Mouse (Mus musculus): ENCODE data around the gene Apoa2.
"Not testable (repeated sequence)": the region's sequence is repeated elsewhere in the genome, so short reads cannot be mapped to it uniquely, and the experiment has no call there.

DNA sequence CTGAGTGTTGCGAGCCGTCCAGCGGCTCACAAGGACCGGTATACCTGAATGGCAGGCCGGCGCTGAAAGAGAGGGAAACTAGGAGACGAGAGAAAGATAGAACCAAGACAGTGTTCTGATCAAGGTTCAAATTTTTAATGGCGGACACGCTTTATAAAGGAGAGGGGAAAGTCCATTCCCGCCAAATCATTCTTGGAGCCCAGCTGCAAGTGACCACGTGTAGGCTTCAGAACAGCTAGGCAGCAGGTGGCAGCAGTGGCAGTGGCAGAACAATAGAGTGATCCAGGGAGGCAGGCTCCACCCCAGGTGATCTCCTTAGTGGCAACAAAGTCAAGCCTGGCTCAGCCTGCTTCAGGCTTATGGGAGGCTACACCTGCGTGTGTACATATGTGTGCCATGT is 17.1 kb downstream of the Apoa2 start:
- TF ChIP-seq CTCF (IDR thresholded peaks at IDR 0.05; ENCODE audit: control insufficient read depth, insufficient read depth, insufficient read length); MAX (IDR thresholded peaks at IDR 0.05); MYOG (IDR thresholded peaks at IDR 0.05; ENCODE audit: control insufficient read depth, extremely low read depth, insufficient read length); MYOD1 (IDR thresholded peaks at IDR 0.05; ENCODE audit: control insufficient read depth, insufficient read length, low read depth); USF1 (IDR thresholded peaks at IDR 0.05; ENCODE audit: low read depth); CEBPB (IDR thresholded peaks at IDR 0.05; ENCODE audit: low read depth); FOSL1 (IDR thresholded peaks at IDR 0.05; ENCODE audit: insufficient read depth, low read length, poor library complexity, severe bottlenecking): not testable (repeated sequence)
